Mouse (Mus musculus) MEL (cell line): ENCODE results near the gene Nhlrc4. TPM values are rescaled to one million over a fixed set of nuclear protein-coding genes. Genes with fewer than 3 reads are reported as not detected.
A peak's percentile ranks its signal among the peaks of the same experiment; 100 is the strongest.

Experiments
- DNase-seq: peaks from one replicate; pipeline ENCODE4 v3.0.0; 2011; ENCODE audit warnings: low read depth, low spot score
- H3K27ac ChIP-seq: 2 replicates; pipeline ENCODE4 v1.5.1; 2012; ENCODE audit warnings: low read depth, mild to moderate bottlenecking, control low read depth, low read length, moderate library complexity; ENCODE audit not compliant: control insufficient read depth
- H3K27me3 ChIP-seq, 2 experiments: fragments of 150-350 bp in 1 of 2; sonication (generic) in 1 of 2; 2 replicates each; pipeline ENCODE4 v1.6.1; 2012; ENCODE audit warnings: low read length in 2 of 2, mild to moderate bottlenecking in 2 of 2, improper control_type of control experiment in 1 of 2, moderate library complexity in 1 of 2; ENCODE audit not compliant: insufficient read depth in 2 of 2, control insufficient read depth in 1 of 2
- H3K36me3 ChIP-seq, 2 experiments: 2 replicates each; pipeline ENCODE4 v1.6.1; 2012 to 2014; ENCODE audit warnings: low read length in 2 of 2, improper control_type of control experiment in 1 of 2, inconsistent platforms in 1 of 2, mild to moderate bottlenecking in 1 of 2; ENCODE audit not compliant: insufficient read depth in 2 of 2, control insufficient read depth in 1 of 2
- H3K4me1 ChIP-seq, 2 experiments: fragments of 150-350 bp in 1 of 2; sonication (generic) in 1 of 2; 2 replicates each; pipeline ENCODE4 v1.6.1; 2012; ENCODE audit warnings: low read length in 2 of 2, improper control_type of control experiment in 1 of 2, mild to moderate bottlenecking in 1 of 2; ENCODE audit not compliant: insufficient read depth in 2 of 2, control insufficient read depth in 1 of 2
- H3K4me3 ChIP-seq, 2 experiments: fragments of 150-350 bp in 1 of 2; sonication (generic) in 1 of 2; 2 replicates each; pipeline ENCODE4 v1.5.1; 2012; ENCODE audit warnings: low read depth in 2 of 2, low read length in 2 of 2, mild to moderate bottlenecking in 2 of 2, moderate library complexity in 2 of 2, control low read depth in 1 of 2, improper control_type of control experiment in 1 of 2; ENCODE audit not compliant: control insufficient read depth in 1 of 2, insufficient read depth in 1 of 2
- H3K79me2 ChIP-seq: 2 replicates; pipeline ENCODE4 v1.6.1; 2012; ENCODE audit warnings: mild to moderate bottlenecking, low read length, moderate library complexity; ENCODE audit not compliant: control insufficient read depth, poor library complexity, insufficient read depth
- H3K9ac ChIP-seq: 2 replicates; pipeline ENCODE4 v1.6.1; 2012; ENCODE audit warnings: low read depth, mild to moderate bottlenecking, control low read depth, low read length, moderate library complexity; ENCODE audit not compliant: control insufficient read depth, poor library complexity, severe bottlenecking
- H3K9me3 ChIP-seq: fragments of 150-350 bp; sonication (generic); replicated peaks from 2 replicates; pipeline ENCODE4 v1.6.1; 2012; ENCODE audit warnings: mild to moderate bottlenecking, low read length, improper control_type of control experiment, moderate library complexity; ENCODE audit not compliant: insufficient read depth
- BHLHE40 ChIP-seq: IDR thresholded peaks from 2 replicates; pipeline ENCODE4 v1.6.1; 2012; ENCODE audit warnings: low read depth, mild to moderate bottlenecking, inconsistent platforms, low read length, improper control_type of control experiment, borderline replicate concordance
- CHD1 ChIP-seq: IDR thresholded peaks from 2 replicates; pipeline ENCODE4 v1.6.1; 2012; ENCODE audit warnings: low read depth, mild to moderate bottlenecking, inconsistent platforms, low read length, improper control_type of control experiment
- CHD2 ChIP-seq: IDR thresholded peaks from 2 replicates; pipeline ENCODE4 v1.6.1; 2011; ENCODE audit warnings: low read length, improper control_type of control experiment
- CTCF ChIP-seq, 3 experiments: IDR thresholded peaks in 2 of 3; conservative IDR thresholded peaks in 1 of 3; 2 replicates each; pipeline ENCODE4 v1.5.1; 2011 to 2012; ENCODE audit warnings: low read length in 3 of 3, low read depth in 2 of 3, mild to moderate bottlenecking in 2 of 3, improper control_type of control experiment in 1 of 3, inconsistent platforms in 1 of 3, mixed read lengths in 1 of 3, moderate library complexity in 1 of 3; ENCODE audit not compliant: control insufficient read depth in 1 of 3, insufficient read depth in 1 of 3, poor library complexity in 1 of 3, severe bottlenecking in 1 of 3
- E2F4 ChIP-seq: IDR thresholded peaks from 2 replicates; pipeline ENCODE4 v1.6.1; 2011; ENCODE audit warnings: low read depth, low read length, improper control_type of control experiment, borderline replicate concordance
- EP300 ChIP-seq, 2 experiments: IDR thresholded peaks; 2 replicates each; pipeline ENCODE4 v1.6.1; 2011; ENCODE audit warnings: improper control_type of control experiment in 2 of 2, low read length in 2 of 2, low read depth in 1 of 2, mild to moderate bottlenecking in 1 of 2
- ETS1 ChIP-seq: IDR thresholded peaks from 2 replicates; pipeline ENCODE4 v1.6.1; 2012; ENCODE audit warnings: low read depth, mild to moderate bottlenecking, inconsistent platforms, low read length, improper control_type of control experiment, moderate library complexity
- HCFC1 ChIP-seq: IDR thresholded peaks from 2 replicates; pipeline ENCODE4 v1.6.1; 2012; ENCODE audit warnings: low read depth, mild to moderate bottlenecking, inconsistent platforms, low read length, improper control_type of control experiment, moderate library complexity
- JUND ChIP-seq: IDR thresholded peaks from 2 replicates; pipeline ENCODE4 v1.6.1; 2011; ENCODE audit warnings: low read depth, mild to moderate bottlenecking, improper control_type of control experiment, low read length
- KAT2A ChIP-seq: conservative IDR thresholded peaks from 2 replicates; pipeline ENCODE4 v1.6.1; 2012; ENCODE audit warnings: low read depth, low read length, improper control_type of control experiment, inconsistent platforms
- MAFK ChIP-seq: IDR thresholded peaks from 2 replicates; pipeline ENCODE4 v1.6.1; 2011; ENCODE audit warnings: low read depth, mild to moderate bottlenecking, low read length, improper control_type of control experiment, borderline replicate concordance
- MAX ChIP-seq: IDR thresholded peaks from 2 replicates; pipeline ENCODE4 v1.6.1; 2011; ENCODE audit warnings: low read length, improper control_type of control experiment
- MAZ ChIP-seq: IDR thresholded peaks from 2 replicates; pipeline ENCODE4 v1.6.1; 2012; ENCODE audit warnings: low read depth, mild to moderate bottlenecking, inconsistent platforms, low read length, improper control_type of control experiment
- MXI1 ChIP-seq: IDR thresholded peaks from 2 replicates; pipeline ENCODE4 v1.6.1; 2011; ENCODE audit warnings: mild to moderate bottlenecking, low read depth, low read length, improper control_type of control experiment
- MYB ChIP-seq: IDR thresholded peaks from 2 replicates; pipeline ENCODE4 v1.6.1; 2011; ENCODE audit warnings: mild to moderate bottlenecking, low read depth, low read length, improper control_type of control experiment
- MYC ChIP-seq: IDR thresholded peaks from 2 replicates; pipeline ENCODE4 v1.6.1; 2011; ENCODE audit warnings: low read depth, mild to moderate bottlenecking, low read length, improper control_type of control experiment, moderate library complexity
- NELFE ChIP-seq: IDR thresholded peaks from 2 replicates; pipeline ENCODE4 v1.6.1; 2011; ENCODE audit warnings: low read depth, low read length, improper control_type of control experiment
- NRF1 ChIP-seq: IDR thresholded peaks from 2 replicates; pipeline ENCODE4 v1.6.1; 2014; ENCODE audit warnings: low read depth, mild to moderate bottlenecking, inconsistent platforms, low read length, improper control_type of control experiment, moderate library complexity; ENCODE audit not compliant: poor library complexity, insufficient read depth, severe bottlenecking
- POLR2A ChIP-seq, 2 experiments: IDR thresholded peaks; 2 replicates each; pipeline ENCODE4 v1.6.1; 2011 to 2012; ENCODE audit warnings: low read length in 2 of 2, mild to moderate bottlenecking in 2 of 2, control low read depth in 1 of 2, improper control_type of control experiment in 1 of 2, low read depth in 1 of 2, moderate library complexity in 1 of 2; ENCODE audit not compliant: control insufficient read depth in 1 of 2, insufficient read depth in 1 of 2, poor library complexity in 1 of 2
- POLR2AphosphoS5 ChIP-seq: IDR thresholded peaks from 2 replicates; pipeline ENCODE4 v1.6.1; 2012; ENCODE audit warnings: low read depth, borderline replicate concordance, mild to moderate bottlenecking, inconsistent platforms, low read length, moderate library complexity, mixed read lengths
- RAD21 ChIP-seq: IDR thresholded peaks from 2 replicates; pipeline ENCODE4 v1.6.1; 2011; ENCODE audit warnings: mild to moderate bottlenecking, low read depth, low read length, improper control_type of control experiment
- SIN3A ChIP-seq: IDR thresholded peaks from 2 replicates; pipeline ENCODE4 v1.6.1; 2012; ENCODE audit warnings: low read length, improper control_type of control experiment, inconsistent platforms
- TAL1 ChIP-seq: IDR thresholded peaks from 2 replicates; pipeline ENCODE4 v1.6.1; 2012; ENCODE audit warnings: mild to moderate bottlenecking, inconsistent platforms, low read length, moderate library complexity, mixed read lengths
- TBP ChIP-seq: IDR thresholded peaks from 2 replicates; pipeline ENCODE4 v1.8.0; 2011; ENCODE audit warnings: low read depth, low read length, improper control_type of control experiment
- TCF12 ChIP-seq: IDR thresholded peaks from 2 replicates; pipeline ENCODE4 v1.6.1; 2014; ENCODE audit warnings: low read depth, mild to moderate bottlenecking, inconsistent platforms, low read length, improper control_type of control experiment, moderate library complexity
- UBTF ChIP-seq: IDR thresholded peaks from 2 replicates; pipeline ENCODE4 v1.6.1; 2012; ENCODE audit warnings: low read depth, mild to moderate bottlenecking, inconsistent platforms, low read length, improper control_type of control experiment, moderate library complexity, borderline replicate concordance; ENCODE audit not compliant: insufficient read depth
- USF1 ChIP-seq: IDR thresholded peaks from 2 replicates; pipeline ENCODE4 v1.6.1; 2014; ENCODE audit warnings: low read depth, mild to moderate bottlenecking, inconsistent platforms, low read length, improper control_type of control experiment, moderate library complexity
- ZC3H11A ChIP-seq: IDR thresholded peaks from 2 replicates; pipeline ENCODE4 v1.6.1; 2012; ENCODE audit warnings: low read depth, mild to moderate bottlenecking, inconsistent platforms, low read length, improper control_type of control experiment
- ZKSCAN1 ChIP-seq: IDR thresholded peaks from 2 replicates; pipeline ENCODE4 v1.6.1; 2012; ENCODE audit warnings: low read depth, mild to moderate bottlenecking, inconsistent platforms, low read length, improper control_type of control experiment, moderate library complexity
- ZMIZ1 ChIP-seq: IDR thresholded peaks from 2 replicates; pipeline ENCODE4 v1.6.1; 2012; ENCODE audit warnings: low read depth, mild to moderate bottlenecking, inconsistent platforms, low read length, improper control_type of control experiment, moderate library complexity
- ZNF384 ChIP-seq: IDR thresholded peaks from 2 replicates; pipeline ENCODE4 v1.6.1; 2012; ENCODE audit warnings: low read depth, mild to moderate bottlenecking, inconsistent platforms, low read length, improper control_type of control experiment
- polyA plus RNA-seq, 2 experiments: library from polyadenylated mRNA; stranded (reverse) in 1 of 2; unstranded in 1 of 2; fragments of >175 nt in 1 of 2; fragments of >200 nt in 1 of 2; gene quantifications; 2 replicates each; pipeline versions ENCODE4 v1.2.1 to v1.2.4; 2012; ENCODE audit warnings: low replicate concordance in 2 of 2, low read depth in 1 of 2; ENCODE audit not compliant: insufficient read length in 2 of 2, insufficient read depth in 1 of 2, missing spikeins in 1 of 2
- total RNA-seq: library from RNA; depleted of rRNA; stranded (reverse); fragments of 300-350 nt; gene quantifications from 2 replicates; pipeline ENCODE4 v1.2.3, GENCODE M21; 2012

Nhlrc4 gene
- total and polyA plus RNA-seq, 3 experiments, result 0.19 to 0.23 TPM; not detected in 1

DNA sequence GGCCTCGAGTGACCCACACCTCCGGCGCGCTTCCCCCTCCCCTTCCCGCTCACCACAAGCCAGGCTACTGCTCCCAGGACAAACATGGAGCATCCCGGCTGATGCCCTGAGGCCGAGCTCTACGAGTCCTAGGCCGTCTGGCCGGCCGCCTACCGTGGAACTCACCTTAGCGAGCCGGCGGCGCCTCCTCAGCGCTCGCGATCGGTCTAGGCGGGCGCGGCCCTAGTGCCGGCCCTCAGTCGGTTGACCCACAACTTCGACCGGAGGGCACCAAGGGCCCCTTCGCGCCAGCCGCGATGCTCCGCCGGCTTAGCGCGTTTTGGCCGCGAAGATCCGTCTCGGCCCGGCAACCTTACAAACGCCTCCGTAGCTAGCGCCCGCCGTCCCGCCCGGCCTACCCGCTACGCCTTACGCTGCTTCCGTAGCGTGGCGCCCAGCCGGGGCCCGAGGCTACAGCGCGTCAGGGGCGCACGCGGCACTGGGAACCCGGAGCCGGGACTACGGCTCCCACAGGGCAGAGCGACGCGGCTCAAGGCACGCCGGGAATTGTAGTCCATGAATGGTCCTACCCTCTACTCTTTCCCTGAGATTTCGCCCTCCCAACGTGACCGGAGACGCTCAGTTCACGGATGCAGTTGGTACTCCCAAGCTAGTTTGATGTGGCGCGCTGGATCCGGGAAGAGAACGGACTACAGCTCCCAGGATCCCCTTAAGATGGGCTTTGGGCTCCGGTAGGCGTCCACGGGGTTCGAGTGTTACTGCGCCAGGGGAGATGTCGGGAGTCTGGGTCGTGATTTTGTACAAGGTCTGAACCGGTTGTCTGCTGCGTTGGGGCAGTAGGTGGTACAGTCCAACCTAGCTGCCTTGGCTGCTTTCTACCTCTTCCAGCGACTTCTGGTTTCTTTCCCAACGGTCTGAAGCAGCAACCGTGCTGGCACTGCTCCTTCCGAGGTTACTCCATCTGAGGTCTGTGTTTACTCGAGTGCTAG lies 40.8 kb upstream of the Nhlrc4 start, which contains the start of gene Capn15 (continued):
- TF ChIP-seq E2F4 (no peak), JUND (no peak), CHD2 (no peak), EP300 (IDR thresholded peaks at IDR 0.05; ENCODE audit: low read depth in 1 of 2, low read length in 2 of 2) (no peak), MXI1 (peak; percentile 83), TAL1 (no peak), TBP (peak; percentile 15; the same call in 1 of the 2 replicates), MAX (peak; percentile 47; the same call in 1 of the 2 replicates), ETS1 (no peak), POLR2A (IDR thresholded peaks at IDR 0.05; ENCODE audit: control insufficient read depth in 1 of 2, insufficient read depth in 1 of 2, low read depth in 1 of 2, low read length in 2 of 2, poor library complexity in 1 of 2) (peak; percentile 67 to 68; a peak in 3 of 4 replicates), ZNF384 (no peak), BHLHE40 (no peak), SIN3A (no peak), NRF1 (peak; percentile 55; the same call in 1 of the 2 replicates), MYC (peak; percentile 88), ZC3H11A (no peak), POLR2AphosphoS5 (no peak), RAD21 (no peak), ZKSCAN1 (no peak)

- Histone ChIP-seq H3K4me3 (peak overlapping the region; percentile 63 to 69), H3K4me1 (peaks cover 5 to 16% of the 10 kb centered on the region in 2 experiments; a peak in 3 of 4 replicates)
These were observed 40.0 kb upstream of the Nhlrc4 start for GRCm38 (mm10) chr17:25984556-25985305.

More at GRCm38 (mm10) chr17:25984556-25985305, 40.0 kb upstream of the Nhlrc4 start:
- peak; percentile 69 for DNase-seq
- peak overlapping the region; percentile 40; the same call in 1 of the 2 replicates for H3K27ac ChIP-seq
- no peaks in the 10 kb centered on the region for H3K9me3 ChIP-seq
- H3K36me3 ChIP-seq, result peaks cover 0 to 12% of the 10 kb centered on the region in 2 experiments; a peak in 2 of 4 replicates
- H3K9ac ChIP-seq, result peak overlapping the region; percentile 86
- no peaks in the 10 kb centered on the region for H3K27me3 ChIP-seq
- peaks cover 30% of the 10 kb centered on the region for H3K79me2 ChIP-seq
- TF ChIP-seq NELFE, result no peak
- no peak for TF ChIP-seq CHD1
- no peak for TF ChIP-seq ZMIZ1
- no peak for TF ChIP-seq HCFC1
- TF ChIP-seq UBTF, result no peak
- TF ChIP-seq KAT2A, result no peak
- TF ChIP-seq POLR2A (IDR thresholded peaks at IDR 0.05; ENCODE audit: control insufficient read depth in 1 of 2, insufficient read depth in 1 of 2, low read depth in 1 of 2, low read length in 2 of 2, poor library complexity in 1 of 2), result no peak
- TF ChIP-seq CHD2, result no peak
- TF ChIP-seq USF1, result no peak
- TF ChIP-seq MAX, result no peak
- no peak for TF ChIP-seq MYB
- TF ChIP-seq JUND, result no peak
- TF ChIP-seq MAZ, result no peak
- TF ChIP-seq MAFK, result no peak
- no peak for TF ChIP-seq TAL1
- no peak for TF ChIP-seq CTCF (IDR thresholded peaks at IDR 0.05 in 2 of 3, conservative IDR thresholded peaks at IDR 0.05 in 1 of 3; ENCODE audit: control insufficient read depth in 1 of 3, insufficient read depth in 1 of 3, low read depth in 2 of 3, low read length in 3 of 3, poor library complexity in 1 of 3, severe bottlenecking in 1 of 3)
- no peak; the same call in 1 of the 2 replicates for TF ChIP-seq SIN3A
- no peak for TF ChIP-seq BHLHE40
- no peak for TF ChIP-seq EP300 (IDR thresholded peaks at IDR 0.05; ENCODE audit: low read depth in 1 of 2, low read length in 2 of 2)
- TF ChIP-seq TCF12, result no peak
